Mouse (Mus musculus) liver, embryonic 14.5 days (tissue): ENCODE results near the gene Ifit1. TPM values are rescaled to one million over a fixed set of nuclear protein-coding genes. Genes with fewer than 3 reads are reported as not detected.
"Not testable (repeated sequence)": the region's sequence is repeated elsewhere in the genome, so short reads cannot be mapped to it uniquely, and the experiment has no call there.

Source experiments
- ATAC-seq: fragments of 200-750 bp; cut with Nextera tagmentation; 2 replicates; pipeline ENCODE4 v1.8.0; 2017; ENCODE audit warnings: moderate number of reproducible peaks, mild to moderate bottlenecking, moderate library complexity; ENCODE audit not compliant: insufficient read depth
- DNase-seq, 3 experiments: peaks; one replicate each; pipeline ENCODE4 v3.0.0-alpha.2; 2012 to 2013; ENCODE audit warnings: low read depth in 3 of 3, low spot score in 3 of 3
- H3K27ac ChIP-seq: fragments of 300-500 bp; sonication (generic); 2 replicates; pipeline ENCODE4 v1.5.1; 2014; ENCODE audit warnings: moderate library complexity, mild to moderate bottlenecking, control low read depth, inconsistent platforms
- H3K27me3 ChIP-seq: fragments of 300-500 bp; sonication (generic); 2 replicates; pipeline ENCODE4 v1.6.1; 2014; ENCODE audit warnings: mild to moderate bottlenecking, low read length, moderate library complexity; ENCODE audit not compliant: control insufficient read depth, insufficient read depth
- H3K36me3 ChIP-seq: fragments of 300-500 bp; sonication (generic); replicated peaks from 2 replicates; pipeline ENCODE4 v1.6.1; 2014; ENCODE audit warnings: low read depth; ENCODE audit not compliant: control insufficient read depth, insufficient read depth
- H3K4me1 ChIP-seq, 2 experiments: fragments of 200-500 bp in 1 of 2; fragments of 300-500 bp in 1 of 2; sonication (generic) in 1 of 2; replicated peaks; 2 replicates each; pipeline ENCODE4 v1.6.1; 2012 to 2014; ENCODE audit warnings: antibody characterized with exemption in 1 of 2, inconsistent platforms in 1 of 2, low read length in 1 of 2; ENCODE audit not compliant: control insufficient read depth in 2 of 2, insufficient read depth in 2 of 2
- H3K4me2 ChIP-seq: fragments of 300-500 bp; sonication (generic); 2 replicates; pipeline ENCODE4 v1.6.1; 2014; ENCODE audit warnings: low read depth, mild to moderate bottlenecking, control low read depth, moderate library complexity
- H3K4me3 ChIP-seq, 2 experiments: fragments of 200-500 bp in 1 of 2; fragments of 300-500 bp in 1 of 2; sonication (generic) in 1 of 2; 2 replicates each; pipeline ENCODE4 v1.5.1; 2012 to 2014; ENCODE audit warnings: low read depth in 2 of 2, low read length in 2 of 2, mild to moderate bottlenecking in 2 of 2, control low read depth in 1 of 2, inconsistent platforms in 1 of 2, moderate library complexity in 1 of 2; ENCODE audit not compliant: insufficient read depth in 1 of 2
- H3K9ac ChIP-seq: fragments of 300-500 bp; sonication (generic); replicated peaks from 2 replicates; pipeline ENCODE4 v1.6.1; 2014; ENCODE audit warnings: mild to moderate bottlenecking, control low read depth, moderate library complexity
- H3K9me3 ChIP-seq: fragments of 300-500 bp; sonication (generic); 2 replicates; pipeline ENCODE4 v1.6.1; 2016; ENCODE audit warnings: low read length, mixed read lengths; ENCODE audit not compliant: control insufficient read depth
- CTCF ChIP-seq: IDR thresholded peaks from 2 replicates; pipeline ENCODE4 v1.5.1; 2016; ENCODE audit warnings: antibody characterized with exemption, low read depth, control low read depth
- EP300 ChIP-seq: IDR thresholded peaks from 2 replicates; pipeline ENCODE4 v1.6.1; 2016; ENCODE audit warnings: antibody characterized with exemption, low read depth
- WGBS: fragments of 180-500 bp; shearing (Covaris S2); extraction: QIAGEN DNeasy Blood & Tissue Kit; methylation state at CpG from one replicate; pipeline ENCODE4 v1.1.7; 2014; ENCODE audit not compliant: insufficient replicate concordance; 5-methylcytosine and 5-hydroxymethylcytosine counted together
- polyA plus RNA-seq, 2 experiments: library from polyadenylated mRNA; depleted of rRNA in 1 of 2; stranded (reverse) in 1 of 2; unstranded in 1 of 2; fragments of >200 nt; fragmentation: Nextera tagmentation in 1 of 2; extraction: Ambion mirVana in 1 of 2; gene quantifications; 2 replicates each; pipeline versions ENCODE4 v1.2.1 to v1.2.3; 2012 to 2014

Gene Ifit1
- polyA plus RNA-seq, 2 experiments = 0.63 to 1.1 TPM

- Histone ChIP-seq H3K27ac (no peak overlapping the region), H3K9ac (no peak overlapping the region), H3K4me2 (no peak overlapping the region), H3K9me3 (no peaks in the 10 kb centered on the region), H3K4me1 (no peaks in the 10 kb centered on the region), H3K36me3 (no peaks in the 10 kb centered on the region), H3K27me3 (no peaks in the 10 kb centered on the region), H3K4me3 (no peak overlapping the region)
- no peak for DNase-seq
- TF ChIP-seq EP300 (no peak), CTCF (no peak)
- WGBS = 57% methylated on average over 3 of the region's 3 CpGs
- no peak for ATAC-seq
Observed at GRCm38 (mm10) chr19:34605472-34605871, 35.2 kb upstream of the Ifit1 start.

- not testable (repeated sequence) for H3K36me3 ChIP-seq, H3K9me3 ChIP-seq, H3K27ac ChIP-seq, H3K9ac ChIP-seq, H3K4me2 ChIP-seq, H3K4me1 ChIP-seq, DNase-seq, H3K27me3 ChIP-seq, H3K4me3 ChIP-seq
- peak; percentile 50 for ATAC-seq
- WGBS = 24% methylated on average over 4 of the region's 4 CpGs
Observed at GRCm38 (mm10) chr19:34607237-34608051, 33.2 kb upstream of the Ifit1 start, which contains the start of gene Ifit3b. Gene Ifit3b, plus strand, starts transcription at chr19:34607970.

- ATAC-seq, H3K4me3 ChIP-seq, H3K4me2 ChIP-seq, DNase-seq, H3K4me1 ChIP-seq, H3K27ac ChIP-seq, H3K9me3 ChIP-seq, H3K27me3 ChIP-seq, H3K9ac ChIP-seq, H3K36me3 ChIP-seq: not testable (repeated sequence)
- 41% methylated on average over 3 of the region's 3 CpGs for WGBS
Observed at GRCm38 (mm10) chr19:34610118-34610517, 30.6 kb upstream of the Ifit1 start.

- not testable (repeated sequence) for H3K4me1 ChIP-seq, H3K9ac ChIP-seq, ATAC-seq, H3K36me3 ChIP-seq, H3K27me3 ChIP-seq, DNase-seq, H3K27ac ChIP-seq, H3K4me2 ChIP-seq, H3K4me3 ChIP-seq, H3K9me3 ChIP-seq
- 63% methylated on average over 5 of the region's 11 CpGs for WGBS
Observed at GRCm38 (mm10) chr19:34612243-34613001, 28.2 kb upstream of the Ifit1 start.

GRCm38 (mm10) chr19:34620871-34621270, 19.8 kb upstream of the Ifit1 start:
- no peak for ATAC-seq
- TF ChIP-seq EP300 (no peak), CTCF (no peak)

More at GRCm38 (mm10) chr19:34620871-34621270, 19.8 kb upstream of the Ifit1 start:
- no peaks in the 10 kb centered on the region for H3K9me3 ChIP-seq
- no peak overlapping the region for H3K4me2 ChIP-seq
- no peak overlapping the region for H3K4me3 ChIP-seq
- no peaks in the 10 kb centered on the region for H3K36me3 ChIP-seq
- H3K4me1 ChIP-seq = no peaks in the 10 kb centered on the region
- H3K27me3 ChIP-seq = no peaks in the 10 kb centered on the region
- no peak for DNase-seq
- WGBS = 66% methylated on average over 5 of the region's 5 CpGs
- no peak overlapping the region for H3K9ac ChIP-seq
- no peak overlapping the region for H3K27ac ChIP-seq
